In genomic region chr7:127752069-127752468, GRCm38 (mm10) we compare ENCODE assay signal across 32 mouse cellular contexts. TPM values are rescaled to one million over a fixed set of nuclear protein-coding genes. Genes with fewer than 3 reads are reported as not detected.
DNase-seq lines count a peak whose midpoint lies in the region; ATAC-seq and TF ChIP-seq lines count a peak whose summit lies in the region.
"Had no signal": no experiment of that assay in that cellular context is flagged by ENCODE, and none has a peak within 500 bp of the region (broad histone marks: within the 10 kb centered on the region; RNA-seq: fewer than 3 reads in every experiment).

No protein-coding gene starts in this region.

- 96% methylated on average over 27 of the region's 27 CpGs for WGBS in limb, embryonic 13.5 days
- WGBS in limb, embryonic 10.5 days: 96% methylated on average over 27 of the region's 27 CpGs
- WGBS in embryonic facial prominence, embryonic 12.5 days: 92% methylated on average over 27 of the region's 27 CpGs
- 92% methylated on average over 27 of the region's 27 CpGs for WGBS in liver, embryonic 11.5 days

- H3K4me2 ChIP-seq in limb, embryonic 13.5 days (replicated peaks): no peak overlapping the region
- H3K4me2 ChIP-seq in embryonic facial prominence, embryonic 12.5 days (replicated peaks): no peak overlapping the region
- H3K4me2 ChIP-seq in liver, embryonic 11.5 days: no peak overlapping the region
- H3K4me2 ChIP-seq: forebrain, embryonic 12.5 days; heart, embryonic 15.5 days; hindbrain, embryonic 13.5 days; limb, embryonic 12.5 days; liver, embryonic 12.5 days; midbrain, embryonic 12.5 days had no signal

- peak; percentile 35 for DNase-seq in cerebellum, adult 8-10 months
- no peak for DNase-seq in cerebellum, postnatal 4 days (ENCODE audit: low spot score in 2 of 2)
- no peak for DNase-seq in limb, embryonic 10.5 days (ENCODE audit: low spot score)
- DNase-seq in liver, embryonic 11.5 days (ENCODE audit: low spot score): no peak
- DNase-seq: adrenal gland, adult 2 months; adrenal gland, postnatal 36 days; cerebellum, postnatal 14 days; gastrocnemius, postnatal 10 days; kidney, adult 9 months; kidney, postnatal 14 days; liver, postnatal 0 days; lung, postnatal 36 days; right cerebral cortex, adult 18-20 months; spleen, adult 18-20 months; thymus, postnatal 4 days had no signal

- H3K4me3 ChIP-seq in limb, embryonic 13.5 days: no peak overlapping the region
- no peak overlapping the region for H3K4me3 ChIP-seq in limb, embryonic 10.5 days
- peak overlapping the region; percentile 62 for H3K4me3 ChIP-seq in E14TG2a.4 (replicated peaks; ENCODE audit: low read length)
- H3K4me3 ChIP-seq in embryonic facial prominence, embryonic 12.5 days: no peak overlapping the region
- no peak overlapping the region for H3K4me3 ChIP-seq in liver, embryonic 11.5 days (ENCODE audit: low read depth, low read length)
- H3K4me3 ChIP-seq: erythroblast, embryonic 14.5 days; forebrain, embryonic 12.5 days; heart, embryonic 10.5 days; heart, embryonic 15.5 days; hindbrain, embryonic 13.5 days; limb, embryonic 12.5 days; liver, embryonic 12.5 days; midbrain, embryonic 12.5 days had no signal

- no peaks in the 10 kb centered on the region for H3K27me3 ChIP-seq in limb, embryonic 13.5 days
- H3K27me3 ChIP-seq in limb, embryonic 10.5 days (ENCODE audit: low read depth, poor library complexity, severe bottlenecking): no peaks in the 10 kb centered on the region
- no peaks in the 10 kb centered on the region for H3K27me3 ChIP-seq in E14TG2a.4 (ENCODE audit: insufficient read depth, low read length)
- no peaks in the 10 kb centered on the region for H3K27me3 ChIP-seq in embryonic facial prominence, embryonic 12.5 days
- H3K27me3 ChIP-seq in liver, embryonic 11.5 days (replicated peaks; ENCODE audit: control insufficient read depth, insufficient read depth, low read length): no peaks in the 10 kb centered on the region
- H3K27me3 ChIP-seq: forebrain, embryonic 12.5 days; heart, embryonic 15.5 days; hindbrain, embryonic 13.5 days; limb, embryonic 12.5 days; liver, embryonic 12.5 days; midbrain, embryonic 12.5 days had no signal

- H3K36me3 ChIP-seq in limb, embryonic 13.5 days: peaks cover 93% of the 10 kb centered on the region
- H3K36me3 ChIP-seq in limb, embryonic 10.5 days: peaks cover 98% of the 10 kb centered on the region
- peaks cover 89% of the 10 kb centered on the region for H3K36me3 ChIP-seq in E14TG2a.4 (ENCODE audit: insufficient read depth, low read length)
- peaks cover 90% of the 10 kb centered on the region for H3K36me3 ChIP-seq in embryonic facial prominence, embryonic 12.5 days
- H3K36me3 ChIP-seq in liver, embryonic 11.5 days (ENCODE audit: control insufficient read depth, insufficient read depth, low read length): peaks cover 33% of the 10 kb centered on the region

- TF ChIP-seq CTCF in E14TG2a.4 (conservative IDR thresholded peaks at IDR 0.05; ENCODE audit: low read length): no peak

- H3K9ac ChIP-seq in limb, embryonic 13.5 days: 0 out of 2 replicates have a peak overlapping the region, but pooled peaks have one; percentile 48
- H3K9ac ChIP-seq in embryonic facial prominence, embryonic 12.5 days: 0 out of 2 replicates have a peak overlapping the region, but pooled peaks have one; percentile 15
- H3K9ac ChIP-seq in liver, embryonic 11.5 days (ENCODE audit: low read depth, low read length): no peak overlapping the region
- H3K9ac ChIP-seq: forebrain, embryonic 12.5 days; heart, embryonic 15.5 days; limb, embryonic 12.5 days; liver, embryonic 12.5 days; liver, postnatal 0 days; midbrain, embryonic 12.5 days had no signal

- no peak for ATAC-seq in limb, embryonic 13.5 days (ENCODE audit: low FRiP score, low read depth)
- ATAC-seq in embryonic facial prominence, embryonic 12.5 days (ENCODE audit: insufficient number of reproducible peaks, insufficient read depth, low FRiP score, low TSS enrichment): no peak
- no peak for ATAC-seq in liver, embryonic 11.5 days (replicated peaks; ENCODE audit: low FRiP score)
- ATAC-seq: intestine, postnatal 0 days; liver, embryonic 12.5 days; liver, postnatal 0 days had no signal

- peaks cover 43% of the 10 kb centered on the region for H3K4me1 ChIP-seq in limb, embryonic 13.5 days
- peaks cover 42% of the 10 kb centered on the region for H3K4me1 ChIP-seq in limb, embryonic 10.5 days
- H3K4me1 ChIP-seq in E14TG2a.4 (replicated peaks; ENCODE audit: low read depth, low read length): peaks cover 97% of the 10 kb centered on the region
- peaks cover 23% of the 10 kb centered on the region for H3K4me1 ChIP-seq in embryonic facial prominence, embryonic 12.5 days
- no peaks in the 10 kb centered on the region for H3K4me1 ChIP-seq in liver, embryonic 11.5 days (replicated peaks; ENCODE audit: control insufficient read depth, insufficient read depth, low read length)

- H3K9me3 ChIP-seq in limb, embryonic 13.5 days: no peaks in the 10 kb centered on the region
- H3K9me3 ChIP-seq in limb, embryonic 10.5 days (replicated peaks): no peaks in the 10 kb centered on the region
- H3K9me3 ChIP-seq in E14TG2a.4 (ENCODE audit: low read length): no peaks in the 10 kb centered on the region
- H3K9me3 ChIP-seq in embryonic facial prominence, embryonic 12.5 days: no peaks in the 10 kb centered on the region
- H3K9me3 ChIP-seq in liver, embryonic 11.5 days (ENCODE audit: control insufficient read depth, low read length): no peaks in the 10 kb centered on the region
- H3K9me3 ChIP-seq: forebrain, embryonic 12.5 days; heart, embryonic 10.5 days; heart, embryonic 15.5 days; hindbrain, embryonic 13.5 days; limb, embryonic 12.5 days; liver, embryonic 12.5 days; midbrain, embryonic 12.5 days had no signal

- H3K27ac ChIP-seq in limb, embryonic 13.5 days: no peak overlapping the region
- no peak overlapping the region for H3K27ac ChIP-seq in limb, embryonic 10.5 days
- H3K27ac ChIP-seq in embryonic facial prominence, embryonic 12.5 days: no peak overlapping the region
- no peak overlapping the region for H3K27ac ChIP-seq in liver, embryonic 11.5 days (ENCODE audit: low read depth, low read length)
- H3K27ac ChIP-seq: forebrain, embryonic 12.5 days; heart, embryonic 10.5 days; heart, embryonic 15.5 days; hindbrain, embryonic 13.5 days; limb, embryonic 12.5 days; liver, embryonic 12.5 days; midbrain, embryonic 12.5 days had no signal

RNA-seq across cellular contexts. Expression of gene Fbxl19, which starts 7.7 kb away (rescaled TPM):
- 6.7 TPM in 2 replicates for polyA plus RNA-seq in limb, embryonic 13.5 days (2015; fragmentation: Nextera tagmentation; extraction: Ambion mirVana)
- 9.4 and 10.8 TPM in 2 replicates for polyA plus RNA-seq in limb, embryonic 10.5 days (2016; fragmentation: Nextera tagmentation; extraction: Ambion mirVana)
- polyA plus RNA-seq in embryonic facial prominence, embryonic 12.5 days (2016; fragmentation: Nextera tagmentation; extraction: Ambion mirVana): 11.8 and 11.9 TPM in 2 replicates
- polyA plus RNA-seq in liver, embryonic 11.5 days (2014; fragmentation: Nextera tagmentation; extraction: Ambion mirVana): 3.1 and 3.7 TPM in 2 replicates

RNA-seq across cellular contexts. Expression of gene Orai3, which starts 17.5 kb away (rescaled TPM):
- polyA plus RNA-seq in limb, embryonic 13.5 days (2015; fragmentation: Nextera tagmentation; extraction: Ambion mirVana): 20.1 and 20.8 TPM in 2 replicates
- 15.2 and 16.0 TPM in 2 replicates for polyA plus RNA-seq in limb, embryonic 10.5 days (2016; fragmentation: Nextera tagmentation; extraction: Ambion mirVana)
- polyA plus RNA-seq in embryonic facial prominence, embryonic 12.5 days (2016; fragmentation: Nextera tagmentation; extraction: Ambion mirVana): 16.7 and 17.5 TPM in 2 replicates
- polyA plus RNA-seq in liver, embryonic 11.5 days (2014; fragmentation: Nextera tagmentation; extraction: Ambion mirVana): 22.0 and 23.7 TPM in 2 replicates

RNA-seq across cellular contexts. Expression of gene Ctf2, which starts 20.1 kb away (rescaled TPM):
- polyA plus RNA-seq in limb, embryonic 13.5 days (2015; fragmentation: Nextera tagmentation; extraction: Ambion mirVana): 0.46 and 0.50 TPM in 2 replicates
- 0.28 and 0.73 TPM in 2 replicates for polyA plus RNA-seq in limb, embryonic 10.5 days (2016; fragmentation: Nextera tagmentation; extraction: Ambion mirVana)
- 0.55 and 0.68 TPM in 2 replicates for polyA plus RNA-seq in embryonic facial prominence, embryonic 12.5 days (2016; fragmentation: Nextera tagmentation; extraction: Ambion mirVana)
- 0.25 and 0.40 TPM in 2 replicates for polyA plus RNA-seq in liver, embryonic 11.5 days (2014; fragmentation: Nextera tagmentation; extraction: Ambion mirVana)
- polyA plus RNA-seq: adrenal gland, adult 2 months; gonadal fat pad, adult 2 months; hindbrain, embryonic 13.5 days; intestine, postnatal 0 days; liver, postnatal 0 days; thymus, postnatal 0 days had no signal

RNA-seq across cellular contexts. Expression of gene Setd1a, which starts 24.4 kb away (rescaled TPM):
- 28.1 and 30.8 TPM in 2 replicates for polyA plus RNA-seq in limb, embryonic 13.5 days (2015; fragmentation: Nextera tagmentation; extraction: Ambion mirVana)
- polyA plus RNA-seq in limb, embryonic 10.5 days (2016; fragmentation: Nextera tagmentation; extraction: Ambion mirVana): 21.9 and 24.2 TPM in 2 replicates
- 25.5 and 26.5 TPM in 2 replicates for polyA plus RNA-seq in embryonic facial prominence, embryonic 12.5 days (2016; fragmentation: Nextera tagmentation; extraction: Ambion mirVana)
- 24.2 and 26.0 TPM in 2 replicates for polyA plus RNA-seq in liver, embryonic 11.5 days (2014; fragmentation: Nextera tagmentation; extraction: Ambion mirVana)

RNA-seq across cellular contexts. Expression of gene Gm49388, which starts 33.3 kb away (rescaled TPM):
- polyA plus RNA-seq in limb, embryonic 13.5 days (2015; fragmentation: Nextera tagmentation; extraction: Ambion mirVana): not detected in 2 replicates
- not detected in 2 replicates for polyA plus RNA-seq in limb, embryonic 10.5 days (2016; fragmentation: Nextera tagmentation; extraction: Ambion mirVana)
- polyA plus RNA-seq in embryonic facial prominence, embryonic 12.5 days (2016; fragmentation: Nextera tagmentation; extraction: Ambion mirVana): not detected in 2 replicates
- not detected in 2 replicates for polyA plus RNA-seq in liver, embryonic 11.5 days (2014; fragmentation: Nextera tagmentation; extraction: Ambion mirVana)
- polyA plus RNA-seq: adrenal gland, adult 2 months; embryonic facial prominence, embryonic 11.5 days; erythroblast, embryonic 14.5 days; forebrain, embryonic 12.5 days; gonadal fat pad, adult 2 months; heart, embryonic 10.5 days; heart, embryonic 15.5 days; hindbrain, embryonic 13.5 days; intestine, postnatal 0 days; limb, embryonic 12.5 days; liver, embryonic 12.5 days; lung, embryonic 16.5 days; midbrain, embryonic 12.5 days; stomach, embryonic 16.5 days; thymus, postnatal 0 days had no signal
